Mouse (Mus musculus): ENCODE measurements around the gene Cript. TPM values are rescaled to one million over a fixed set of nuclear protein-coding genes. Genes with fewer than 3 reads are reported as not detected.
"Not testable (repeated sequence)": the region's sequence is repeated elsewhere in the genome, so short reads cannot be mapped to it uniquely, and the experiment has no call there.

Gene Cript
- polyA plus RNA-seq, 2 experiments: 20.8 to 76.5 TPM

- H3K9me3 ChIP-seq (ENCODE audit: control insufficient read depth, low read length): no peaks in the 10 kb centered on the region
- H3K4me3 ChIP-seq (ENCODE audit: insufficient read depth in 1 of 2, low read depth in 2 of 2, low read length in 2 of 2): no peak overlapping the region
- no peak overlapping the region for H3K4me2 ChIP-seq (ENCODE audit: low read depth)
- no peak for TF ChIP-seq EP300 (IDR thresholded peaks at IDR 0.05; ENCODE audit: low read depth)
- TF ChIP-seq CTCF (IDR thresholded peaks at IDR 0.05; ENCODE audit: low read depth): no peak
- WGBS (ENCODE audit: insufficient replicate concordance): 62% methylated on average over 7 of the region's 7 CpGs
- no peak overlapping the region for H3K9ac ChIP-seq (replicated peaks)
- DNase-seq (ENCODE audit: low read depth in 3 of 3, low spot score in 3 of 3) (no peak), ATAC-seq (ENCODE audit: insufficient read depth) (no peak)
- H3K4me1 ChIP-seq (replicated peaks; ENCODE audit: control insufficient read depth in 2 of 2, insufficient read depth in 2 of 2, low read length in 1 of 2): no peaks in the 10 kb centered on the region
- no peaks in the 10 kb centered on the region for H3K36me3 ChIP-seq (replicated peaks; ENCODE audit: control insufficient read depth, insufficient read depth, low read depth)
- H3K27ac ChIP-seq: no peak overlapping the region
- H3K27me3 ChIP-seq (ENCODE audit: control insufficient read depth, insufficient read depth, low read length): no peaks in the 10 kb centered on the region
These were observed 38.1 kb downstream of the Cript start for GRCm38 (mm10) chr17:87063461-87063860.

- ATAC-seq (ENCODE audit: insufficient read depth) (no peak), DNase-seq (ENCODE audit: low read depth in 3 of 3, low spot score in 3 of 3) (no peak)
- WGBS (ENCODE audit: insufficient replicate concordance): 12% methylated on average over 6 of the region's 6 CpGs
- no peak for TF ChIP-seq EP300 (IDR thresholded peaks at IDR 0.05; ENCODE audit: low read depth)
- TF ChIP-seq CTCF (IDR thresholded peaks at IDR 0.05; ENCODE audit: low read depth): no peak
- Histone ChIP-seq H3K36me3 (replicated peaks; ENCODE audit: control insufficient read depth, insufficient read depth, low read depth) (no peaks in the 10 kb centered on the region), H3K27me3 (ENCODE audit: control insufficient read depth, insufficient read depth, low read length) (no peaks in the 10 kb centered on the region), H3K4me3 (ENCODE audit: insufficient read depth in 1 of 2, low read depth in 2 of 2, low read length in 2 of 2) (no peak overlapping the region), H3K4me1 (replicated peaks; ENCODE audit: control insufficient read depth in 2 of 2, insufficient read depth in 2 of 2, low read length in 1 of 2) (no peaks in the 10 kb centered on the region), H3K27ac (no peak overlapping the region), H3K9ac (replicated peaks) (no peak overlapping the region), H3K4me2 (ENCODE audit: low read depth) (no peak overlapping the region), H3K9me3 (ENCODE audit: control insufficient read depth, low read length) (no peaks in the 10 kb centered on the region)
These were observed 38.6 kb downstream of the Cript start for GRCm38 (mm10) chr17:87063969-87064368.

DNA sequence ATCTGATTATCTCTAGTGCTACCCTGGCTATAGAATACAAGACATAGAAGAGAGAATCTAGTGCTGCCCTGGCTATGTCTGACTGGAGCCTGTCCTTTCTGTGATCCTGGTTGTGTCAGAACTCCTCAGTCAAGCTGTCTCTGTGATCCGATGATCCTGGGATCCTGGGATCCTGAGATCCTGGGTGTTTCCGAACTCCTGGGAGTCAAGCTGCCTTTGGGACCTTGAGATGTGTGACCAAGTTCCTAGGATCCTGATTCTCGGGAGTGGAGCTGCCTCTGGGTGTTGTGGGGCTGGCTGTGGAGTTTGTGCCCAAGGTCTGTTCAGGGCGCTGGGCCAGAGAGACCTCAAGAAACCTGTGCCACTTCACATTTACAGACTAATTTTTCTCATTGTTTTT, 43.6 kb downstream of the Cript start:
- no peak for DNase-seq (ENCODE audit: low read depth in 3 of 3, low spot score in 3 of 3)
- H3K27me3 ChIP-seq (ENCODE audit: control insufficient read depth, insufficient read depth, low read length): no peaks in the 10 kb centered on the region
- H3K27ac ChIP-seq: no peak overlapping the region
- no peaks in the 10 kb centered on the region for H3K36me3 ChIP-seq (replicated peaks; ENCODE audit: control insufficient read depth, insufficient read depth, low read depth)
- no peak overlapping the region for H3K4me3 ChIP-seq (ENCODE audit: insufficient read depth in 1 of 2, low read depth in 2 of 2, low read length in 2 of 2)
- no peak overlapping the region for H3K4me2 ChIP-seq (ENCODE audit: low read depth)
- no peaks in the 10 kb centered on the region for H3K9me3 ChIP-seq (ENCODE audit: control insufficient read depth, low read length)
- H3K9ac ChIP-seq (replicated peaks): no peak overlapping the region
- WGBS (ENCODE audit: insufficient replicate concordance): 56% methylated on average over 4 of the region's 4 CpGs
- no peak for ATAC-seq (ENCODE audit: insufficient read depth)
- no peak for TF ChIP-seq EP300 (IDR thresholded peaks at IDR 0.05; ENCODE audit: low read depth)
- TF ChIP-seq CTCF (IDR thresholded peaks at IDR 0.05; ENCODE audit: low read depth): no peak
- H3K4me1 ChIP-seq (replicated peaks; ENCODE audit: control insufficient read depth in 2 of 2, insufficient read depth in 2 of 2, low read length in 1 of 2): no peaks in the 10 kb centered on the region

DNA sequence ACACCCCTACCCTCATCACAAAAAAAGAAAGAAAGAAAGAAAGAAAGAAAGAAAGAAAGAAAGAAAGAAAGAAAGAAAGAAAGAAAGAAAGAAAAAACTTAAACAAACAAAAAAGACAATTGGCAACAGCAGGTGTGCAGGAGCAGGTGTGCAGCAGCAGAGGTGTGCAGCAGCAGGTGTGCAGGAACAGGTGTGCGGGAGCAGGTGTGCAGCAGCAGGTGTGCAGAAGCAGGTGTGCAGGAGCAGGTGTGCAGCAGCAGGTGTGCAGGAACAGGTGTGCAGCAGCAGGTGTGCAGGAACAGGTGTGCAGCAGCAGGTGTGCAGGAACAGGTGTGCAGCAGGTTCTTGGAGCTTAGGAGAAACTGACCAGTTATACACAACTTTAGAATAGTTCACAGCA, 46.8 kb downstream of the Cript start:
- not testable (repeated sequence) for H3K27ac ChIP-seq; H3K36me3 ChIP-seq (replicated peaks; ENCODE audit: control insufficient read depth, insufficient read depth, low read depth); H3K4me2 ChIP-seq (ENCODE audit: low read depth); H3K4me3 ChIP-seq (ENCODE audit: insufficient read depth in 1 of 2, low read depth in 2 of 2, low read length in 2 of 2); H3K9me3 ChIP-seq (ENCODE audit: control insufficient read depth, low read length); ATAC-seq (ENCODE audit: insufficient read depth); H3K9ac ChIP-seq (replicated peaks); H3K4me1 ChIP-seq (replicated peaks; ENCODE audit: control insufficient read depth in 2 of 2, insufficient read depth in 2 of 2, low read length in 1 of 2); H3K27me3 ChIP-seq (ENCODE audit: control insufficient read depth, insufficient read depth, low read length); DNase-seq (ENCODE audit: low read depth in 3 of 3, low spot score in 3 of 3)
- WGBS (ENCODE audit: insufficient replicate concordance): 83% methylated on average over 1 of the region's 1 CpGs

DNA sequence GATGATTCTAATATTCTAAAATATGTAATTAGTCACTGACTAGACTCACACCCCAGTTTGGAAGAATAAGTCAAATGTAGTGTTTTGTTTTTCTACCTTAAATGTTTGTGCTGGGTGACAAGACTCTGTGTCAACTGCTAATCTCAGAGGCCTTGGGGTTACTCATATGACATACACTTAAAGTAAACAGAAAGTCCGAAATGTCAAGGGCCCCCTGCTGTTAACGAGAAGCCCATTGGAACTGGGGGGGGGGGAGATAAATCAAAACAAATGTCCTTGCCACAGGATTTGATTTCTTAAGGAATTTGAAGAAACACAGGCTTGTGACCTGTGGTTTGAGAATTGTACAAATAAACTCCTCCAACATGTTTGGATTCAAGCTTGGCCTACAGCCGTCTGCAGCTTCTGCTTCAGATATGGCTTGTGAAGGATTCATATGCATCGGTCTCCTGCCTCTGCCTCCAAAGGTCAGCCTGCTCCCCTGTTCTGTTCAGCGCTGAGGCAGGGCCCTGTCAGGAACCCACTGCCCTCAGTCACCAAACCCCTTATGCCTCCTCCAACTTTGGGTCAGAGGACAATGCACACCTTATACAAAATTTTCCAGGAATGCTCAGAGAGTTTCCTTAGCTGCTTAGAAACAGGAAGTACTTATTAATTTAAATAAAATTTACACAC, 47.6 kb downstream of the Cript start:
- H3K27me3 ChIP-seq (ENCODE audit: control insufficient read depth, insufficient read depth, low read length): no peaks in the 10 kb centered on the region
- 72% methylated on average over 5 of the region's 5 CpGs for WGBS (ENCODE audit: insufficient replicate concordance)
- no peak overlapping the region for H3K4me2 ChIP-seq (ENCODE audit: low read depth)
- ATAC-seq (ENCODE audit: insufficient read depth): no peak
- no peak overlapping the region for H3K27ac ChIP-seq
- DNase-seq (ENCODE audit: low read depth in 3 of 3, low spot score in 3 of 3): no peak
- no peak overlapping the region for H3K9ac ChIP-seq (replicated peaks)
- no peaks in the 10 kb centered on the region for H3K36me3 ChIP-seq (replicated peaks; ENCODE audit: control insufficient read depth, insufficient read depth, low read depth)
- no peaks in the 10 kb centered on the region for H3K9me3 ChIP-seq (ENCODE audit: control insufficient read depth, low read length)
- H3K4me1 ChIP-seq (replicated peaks; ENCODE audit: control insufficient read depth in 2 of 2, insufficient read depth in 2 of 2, low read length in 1 of 2): no peaks in the 10 kb centered on the region
- TF ChIP-seq EP300 (IDR thresholded peaks at IDR 0.05; ENCODE audit: low read depth) (no peak), CTCF (IDR thresholded peaks at IDR 0.05; ENCODE audit: low read depth) (no peak)
- no peak overlapping the region for H3K4me3 ChIP-seq (ENCODE audit: insufficient read depth in 1 of 2, low read depth in 2 of 2, low read length in 2 of 2)

Measured in liver, embryonic 14.5 days (tissue).